Mouse (Mus musculus) thymus, adult 2 months (tissue): ENCODE measurements at regions not wholly inside any gene's neighbourhood (a gene's known extent, or its start where the extent isn't known, plus 50 kb on each side); places are given as distances from the start of the nearest gene placed in this dataset.
A peak's percentile ranks its signal among the peaks of the same experiment; 100 is the strongest.

Experiments
- DNase-seq: peaks from one replicate; pipeline ENCODE4 v3.0.0; 2021
- H3K27ac ChIP-seq: fragments of 200-500 bp; 2 replicates; pipeline ENCODE4 v1.5.1; 2012; ENCODE audit warnings: low read length, control low read depth; ENCODE audit not compliant: control insufficient read depth, insufficient read depth
- H3K27me3 ChIP-seq: fragments of 200-500 bp; 2 replicates; pipeline ENCODE4 v1.6.1; 2012; ENCODE audit warnings: mild to moderate bottlenecking, low read length, moderate library complexity, mixed read lengths; ENCODE audit not compliant: control insufficient read depth, insufficient read depth
- H3K36me3 ChIP-seq: fragments of 200-500 bp; 2 replicates; pipeline ENCODE4 v1.6.1; 2012; ENCODE audit warnings: mild to moderate bottlenecking, low read length, moderate library complexity; ENCODE audit not compliant: control insufficient read depth, insufficient read depth
- H3K4me1 ChIP-seq: fragments of 200-500 bp; replicated peaks from 2 replicates; pipeline ENCODE4 v1.6.1; 2012; ENCODE audit warnings: low read length; ENCODE audit not compliant: control insufficient read depth, insufficient read depth
- H3K4me3 ChIP-seq: fragments of 200-500 bp; 2 replicates; pipeline ENCODE4 v1.5.1; 2012; ENCODE audit warnings: mild to moderate bottlenecking, low read length, control low read depth, moderate library complexity; ENCODE audit not compliant: control insufficient read depth, insufficient read depth
- CTCF ChIP-seq: fragments of 200-500 bp; IDR thresholded peaks from 2 replicates; pipeline ENCODE4 v1.5.1; 2012; ENCODE audit warnings: mild to moderate bottlenecking, control low read depth, low read length, moderate library complexity, borderline replicate concordance; ENCODE audit not compliant: control insufficient read depth, poor library complexity, insufficient read depth; ENCODE audit errors: extremely low read depth
- POLR2A ChIP-seq: fragments of 200-500 bp; IDR thresholded peaks from 2 replicates; pipeline ENCODE4 v1.6.1; 2012; ENCODE audit warnings: mild to moderate bottlenecking, low read length, control low read depth, moderate library complexity; ENCODE audit not compliant: control insufficient read depth, poor library complexity, insufficient read depth; ENCODE audit errors: extremely low read depth
- whole genome bisulfite sequencing: fragments of 180-500 bp; shearing (Covaris S2); methylation state at CpG from one replicate; pipeline ENCODE4 v1.1.7; 2018; 5-methylcytosine and 5-hydroxymethylcytosine counted together

GRCm38 (mm10) chr3:52176108-52176507 lies 71.2 kb upstream of the Maml3 start:
- H3K36me3 ChIP-seq, result no peaks in the 10 kb centered on the region
- H3K4me1 ChIP-seq, result peaks cover 13% of the 10 kb centered on the region
- no peak overlapping the region for H3K27ac ChIP-seq
- no peak overlapping the region for H3K4me3 ChIP-seq
- 72% methylated on average over 8 of the region's 8 CpGs for WGBS
- TF ChIP-seq CTCF (no peak), POLR2A (no peak)
- no peak for DNase-seq
- no peaks in the 10 kb centered on the region for H3K27me3 ChIP-seq

- H3K27ac ChIP-seq, result no peak overlapping the region
- no peak overlapping the region for H3K4me3 ChIP-seq
- no peaks in the 10 kb centered on the region for H3K27me3 ChIP-seq
- DNase-seq, result no peak
- H3K36me3 ChIP-seq, result no peaks in the 10 kb centered on the region
- 94% methylated on average over 9 of the region's 9 CpGs for WGBS
- H3K4me1 ChIP-seq, result peaks cover 11% of the 10 kb centered on the region
- TF ChIP-seq POLR2A (no peak), CTCF (no peak)
These were observed 74.0 kb upstream of the Maml3 start for GRCm38 (mm10) chr3:52178851-52179250.

GRCm38 (mm10) chr3:52179686-52180085 lies 74.8 kb upstream of the Maml3 start:
- no peaks in the 10 kb centered on the region for H3K27me3 ChIP-seq
- 3% methylated on average over 12 of the region's 12 CpGs for WGBS
- TF ChIP-seq POLR2A, result no peak
- TF ChIP-seq CTCF, result no peak
- H3K27ac ChIP-seq, result no peak overlapping the region
- H3K4me1 ChIP-seq, result peaks cover 11% of the 10 kb centered on the region
- no peaks in the 10 kb centered on the region for H3K36me3 ChIP-seq
- peak overlapping the region; percentile 28 for H3K4me3 ChIP-seq
- peak; percentile 40 for DNase-seq

- Histone ChIP-seq H3K27ac (no peak overlapping the region), H3K27me3 (no peaks in the 10 kb centered on the region), H3K4me3 (no peak overlapping the region), H3K36me3 (no peaks in the 10 kb centered on the region), H3K4me1 (peaks cover 11% of the 10 kb centered on the region)
- TF ChIP-seq CTCF (no peak), POLR2A (no peak)
- WGBS, result 82% methylated on average over 8 of the region's 8 CpGs
- no peak for DNase-seq
These were observed 75.4 kb upstream of the Maml3 start for GRCm38 (mm10) chr3:52180306-52180705.

DNA sequence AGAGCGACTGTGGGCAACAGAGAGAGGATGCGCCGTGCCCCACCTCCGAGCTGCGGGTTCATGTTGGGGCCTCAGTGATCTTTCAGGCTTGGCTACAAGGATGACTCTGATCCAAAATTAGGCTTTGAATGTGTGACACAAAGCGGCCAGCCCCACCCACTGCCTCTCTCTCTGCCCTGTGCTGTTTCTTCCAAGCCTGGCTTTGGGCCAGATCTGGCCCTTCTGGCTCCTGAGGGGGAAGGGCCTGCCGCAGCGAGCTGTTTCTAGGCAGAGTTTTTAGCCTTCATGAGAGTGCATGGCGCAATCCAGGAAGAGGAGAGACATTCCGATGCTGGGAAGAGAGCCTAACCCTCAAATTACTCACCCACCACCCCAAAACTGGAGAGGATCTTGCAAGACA lies 75.9 kb upstream of the Maml3 start:
- Histone ChIP-seq H3K4me1 (peaks cover 11% of the 10 kb centered on the region), H3K36me3 (no peaks in the 10 kb centered on the region), H3K4me3 (no peak overlapping the region), H3K27ac (no peak overlapping the region), H3K27me3 (no peaks in the 10 kb centered on the region)
- WGBS, result 86% methylated on average over 10 of the region's 10 CpGs
- TF ChIP-seq POLR2A (no peak), CTCF (no peak)
- no peak for DNase-seq

GRCm38 (mm10) chr3:52181326-52182101 lies 76.6 kb upstream of the Maml3 start:
- Histone ChIP-seq H3K36me3 (no peaks in the 10 kb centered on the region), H3K4me3 (no peak overlapping the region), H3K4me1 (peaks cover 11% of the 10 kb centered on the region), H3K27ac (no peak overlapping the region), H3K27me3 (no peaks in the 10 kb centered on the region)
- DNase-seq, result no peak
- 79% methylated on average over 9 of the region's 9 CpGs for WGBS
- TF ChIP-seq POLR2A (no peak), CTCF (no peak)
